Mouse (Mus musculus): ENCODE measurements around the gene Nsun6.

Nsun6 gene

GRCm38 (mm10) chr2:14984029-14984428, 70.8 kb downstream of the Nsun6 start:
- H3K4me3 ChIP-seq (replicated peaks; ENCODE audit: low read length) = no peak overlapping the region
- no peaks in the 10 kb centered on the region for H3K9me3 ChIP-seq (ENCODE audit: low read length)
- H3K27me3 ChIP-seq (ENCODE audit: insufficient read depth, low read length) = no peaks in the 10 kb centered on the region
- H3K36me3 ChIP-seq (ENCODE audit: insufficient read depth, low read length) = no peaks in the 10 kb centered on the region
- no peaks in the 10 kb centered on the region for H3K4me1 ChIP-seq (replicated peaks; ENCODE audit: low read depth, low read length)
- TF ChIP-seq NANOG (IDR thresholded peaks at IDR 0.05; ENCODE audit: borderline replicate concordance, low read length) (no peak), POU5F1 (IDR thresholded peaks at IDR 0.05; ENCODE audit: borderline replicate concordance, low read length) (no peak), CTCF (conservative IDR thresholded peaks at IDR 0.05; ENCODE audit: low read length) (no peak)

DNA sequence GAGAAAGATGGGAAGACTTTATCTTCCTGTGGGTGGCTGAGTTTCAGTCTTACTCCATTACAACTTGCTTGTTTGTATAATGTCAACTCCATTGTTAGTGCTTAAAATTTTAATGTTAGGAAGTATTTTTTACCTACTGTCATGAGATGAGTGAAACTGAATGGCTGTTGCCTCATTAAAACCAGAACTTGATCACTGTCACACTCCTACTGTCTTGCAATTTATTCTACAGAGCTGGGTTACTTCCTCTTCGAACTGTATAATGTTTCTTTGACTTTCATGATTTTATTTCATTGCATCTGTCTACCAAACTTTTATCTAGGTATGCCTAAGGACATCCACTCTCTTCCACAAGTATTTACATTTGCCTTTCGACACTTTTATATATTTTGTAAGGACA, 93.4 kb downstream of the Nsun6 start:
- TF ChIP-seq CTCF (conservative IDR thresholded peaks at IDR 0.05; ENCODE audit: low read length) (no peak), NANOG (IDR thresholded peaks at IDR 0.05; ENCODE audit: borderline replicate concordance, low read length) (no peak)
- H3K27me3 ChIP-seq (ENCODE audit: insufficient read depth, low read length) = no peaks in the 10 kb centered on the region
- no peaks in the 10 kb centered on the region for H3K36me3 ChIP-seq (ENCODE audit: insufficient read depth, low read length)
- no peaks in the 10 kb centered on the region for H3K4me1 ChIP-seq (replicated peaks; ENCODE audit: low read depth, low read length)
- H3K4me3 ChIP-seq (replicated peaks; ENCODE audit: low read length) = no peak overlapping the region
- no peaks in the 10 kb centered on the region; the same call in 1 of the 2 replicates for H3K9me3 ChIP-seq (ENCODE audit: low read length)

DNA sequence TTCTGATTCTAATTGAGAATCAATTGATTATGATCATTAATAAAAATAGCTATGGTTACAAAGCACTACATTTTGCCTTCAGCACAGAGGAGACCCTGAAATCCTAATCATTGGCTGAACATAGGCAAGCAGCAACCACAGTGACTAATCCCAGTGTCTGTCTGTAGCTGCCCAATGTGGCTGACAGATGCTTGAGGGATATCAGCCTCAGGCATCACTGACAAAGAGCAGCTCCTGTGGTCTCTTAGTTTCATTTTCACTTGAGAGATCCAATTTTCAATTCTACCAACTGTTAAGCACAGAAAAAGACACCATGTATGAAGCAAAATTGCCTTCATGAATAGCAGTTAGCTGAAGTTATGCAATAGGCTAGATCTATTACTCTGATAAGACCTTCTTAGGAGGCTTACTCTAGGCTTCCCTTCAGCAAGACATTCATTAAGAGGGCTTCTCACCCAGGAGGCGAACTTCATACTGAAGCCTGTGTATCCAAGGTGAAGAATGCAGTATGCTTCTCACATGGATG, 93.8 kb downstream of the Nsun6 start:
- no peaks in the 10 kb centered on the region for H3K36me3 ChIP-seq (ENCODE audit: insufficient read depth, low read length)
- H3K27me3 ChIP-seq (ENCODE audit: insufficient read depth, low read length) = no peaks in the 10 kb centered on the region
- TF ChIP-seq NANOG (IDR thresholded peaks at IDR 0.05; ENCODE audit: borderline replicate concordance, low read length) = no peak
- TF ChIP-seq CTCF (conservative IDR thresholded peaks at IDR 0.05; ENCODE audit: low read length) = no peak
- TF ChIP-seq POU5F1 (IDR thresholded peaks at IDR 0.05; ENCODE audit: borderline replicate concordance, low read length) = no peak
- no peak overlapping the region for H3K4me3 ChIP-seq (replicated peaks; ENCODE audit: low read length)
- H3K9me3 ChIP-seq (ENCODE audit: low read length) = no peaks in the 10 kb centered on the region; the same call in 1 of the 2 replicates
- H3K4me1 ChIP-seq (replicated peaks; ENCODE audit: low read depth, low read length) = no peaks in the 10 kb centered on the region

DNA sequence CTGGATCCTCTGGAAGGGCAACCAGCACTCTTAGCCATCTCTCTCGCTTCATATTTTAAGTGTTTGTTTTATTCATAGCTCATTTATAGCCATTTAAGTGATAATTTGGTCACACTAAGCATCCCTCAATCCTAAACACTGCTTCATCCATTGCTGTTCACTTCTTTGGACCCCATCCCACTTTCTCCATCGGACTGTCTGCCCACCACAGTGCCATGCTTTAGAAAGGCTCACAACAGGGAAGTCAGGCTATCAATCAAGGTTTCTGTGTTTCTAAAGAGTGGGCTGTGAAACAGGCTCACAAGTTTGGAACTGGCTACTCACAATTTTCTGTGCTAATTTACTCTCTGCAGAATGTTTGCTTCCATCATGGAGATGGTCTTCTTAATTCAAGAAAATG, 101.8 kb downstream of the Nsun6 start:
- Histone ChIP-seq H3K9me3 (ENCODE audit: low read length) (no peaks in the 10 kb centered on the region), H3K4me1 (replicated peaks; ENCODE audit: low read depth, low read length) (no peaks in the 10 kb centered on the region), H3K36me3 (ENCODE audit: insufficient read depth, low read length) (no peaks in the 10 kb centered on the region), H3K27me3 (ENCODE audit: insufficient read depth, low read length) (no peaks in the 10 kb centered on the region), H3K4me3 (replicated peaks; ENCODE audit: low read length) (no peak overlapping the region)
- no peak for TF ChIP-seq POU5F1 (IDR thresholded peaks at IDR 0.05; ENCODE audit: borderline replicate concordance, low read length)
- TF ChIP-seq NANOG (IDR thresholded peaks at IDR 0.05; ENCODE audit: borderline replicate concordance, low read length) = no peak
- no peak for TF ChIP-seq CTCF (conservative IDR thresholded peaks at IDR 0.05; ENCODE audit: low read length)

All from E14TG2a.4 (cell line).